Mouse (Mus musculus) MEL (cell line): ENCODE data around the gene Nnat. TPM values are rescaled to one million over a fixed set of nuclear protein-coding genes. Genes with fewer than 3 reads are reported as not detected.

Experiments used
- DNase-seq: peaks from one replicate; pipeline ENCODE4 v3.0.0; 2011; ENCODE audit warnings: low read depth, low spot score
- H3K27ac ChIP-seq: 2 replicates; pipeline ENCODE4 v1.5.1; 2012; ENCODE audit warnings: low read depth, mild to moderate bottlenecking, control low read depth, low read length, moderate library complexity; ENCODE audit not compliant: control insufficient read depth
- H3K27me3 ChIP-seq, 2 experiments: fragments of 150-350 bp in 1 of 2; sonication (generic) in 1 of 2; 2 replicates each; pipeline ENCODE4 v1.6.1; 2012; ENCODE audit warnings: low read length in 2 of 2, mild to moderate bottlenecking in 2 of 2, improper control_type of control experiment in 1 of 2, moderate library complexity in 1 of 2; ENCODE audit not compliant: insufficient read depth in 2 of 2, control insufficient read depth in 1 of 2
- H3K36me3 ChIP-seq, 2 experiments: 2 replicates each; pipeline ENCODE4 v1.6.1; 2012 to 2014; ENCODE audit warnings: low read length in 2 of 2, improper control_type of control experiment in 1 of 2, inconsistent platforms in 1 of 2, mild to moderate bottlenecking in 1 of 2; ENCODE audit not compliant: insufficient read depth in 2 of 2, control insufficient read depth in 1 of 2
- H3K4me1 ChIP-seq, 2 experiments: fragments of 150-350 bp in 1 of 2; sonication (generic) in 1 of 2; 2 replicates each; pipeline ENCODE4 v1.6.1; 2012; ENCODE audit warnings: low read length in 2 of 2, improper control_type of control experiment in 1 of 2, mild to moderate bottlenecking in 1 of 2; ENCODE audit not compliant: insufficient read depth in 2 of 2, control insufficient read depth in 1 of 2
- H3K4me3 ChIP-seq, 2 experiments: fragments of 150-350 bp in 1 of 2; sonication (generic) in 1 of 2; 2 replicates each; pipeline ENCODE4 v1.5.1; 2012; ENCODE audit warnings: low read depth in 2 of 2, low read length in 2 of 2, mild to moderate bottlenecking in 2 of 2, moderate library complexity in 2 of 2, control low read depth in 1 of 2, improper control_type of control experiment in 1 of 2; ENCODE audit not compliant: control insufficient read depth in 1 of 2, insufficient read depth in 1 of 2
- H3K79me2 ChIP-seq: 2 replicates; pipeline ENCODE4 v1.6.1; 2012; ENCODE audit warnings: mild to moderate bottlenecking, low read length, moderate library complexity; ENCODE audit not compliant: control insufficient read depth, poor library complexity, insufficient read depth
- H3K9ac ChIP-seq: 2 replicates; pipeline ENCODE4 v1.6.1; 2012; ENCODE audit warnings: low read depth, mild to moderate bottlenecking, control low read depth, low read length, moderate library complexity; ENCODE audit not compliant: control insufficient read depth, poor library complexity, severe bottlenecking
- H3K9me3 ChIP-seq: fragments of 150-350 bp; sonication (generic); replicated peaks from 2 replicates; pipeline ENCODE4 v1.6.1; 2012; ENCODE audit warnings: mild to moderate bottlenecking, low read length, improper control_type of control experiment, moderate library complexity; ENCODE audit not compliant: insufficient read depth
- BHLHE40 ChIP-seq: IDR thresholded peaks from 2 replicates; pipeline ENCODE4 v1.6.1; 2012; ENCODE audit warnings: low read depth, mild to moderate bottlenecking, inconsistent platforms, low read length, improper control_type of control experiment, borderline replicate concordance
- CHD2 ChIP-seq: IDR thresholded peaks from 2 replicates; pipeline ENCODE4 v1.6.1; 2011; ENCODE audit warnings: low read length, improper control_type of control experiment
- CTCF ChIP-seq, 3 experiments: IDR thresholded peaks in 2 of 3; conservative IDR thresholded peaks in 1 of 3; 2 replicates each; pipeline ENCODE4 v1.5.1; 2011 to 2012; ENCODE audit warnings: low read length in 3 of 3, low read depth in 2 of 3, mild to moderate bottlenecking in 2 of 3, improper control_type of control experiment in 1 of 3, inconsistent platforms in 1 of 3, mixed read lengths in 1 of 3, moderate library complexity in 1 of 3; ENCODE audit not compliant: control insufficient read depth in 1 of 3, insufficient read depth in 1 of 3, poor library complexity in 1 of 3, severe bottlenecking in 1 of 3
- ELF1 ChIP-seq: IDR thresholded peaks from 2 replicates; pipeline ENCODE4 v1.6.1; 2014; ENCODE audit warnings: low read depth, mild to moderate bottlenecking, inconsistent platforms, low read length, improper control_type of control experiment, moderate library complexity
- GABPA ChIP-seq: IDR thresholded peaks from 2 replicates; pipeline ENCODE4 v1.6.1; 2012; ENCODE audit warnings: low read depth, mild to moderate bottlenecking, inconsistent platforms, low read length, improper control_type of control experiment, moderate library complexity
- GATA1 ChIP-seq: IDR thresholded peaks from 2 replicates; pipeline ENCODE4 v1.6.1; 2011; ENCODE audit warnings: low read depth, low read length, improper control_type of control experiment
- HCFC1 ChIP-seq: IDR thresholded peaks from 2 replicates; pipeline ENCODE4 v1.6.1; 2012; ENCODE audit warnings: low read depth, mild to moderate bottlenecking, inconsistent platforms, low read length, improper control_type of control experiment, moderate library complexity
- JUND ChIP-seq: IDR thresholded peaks from 2 replicates; pipeline ENCODE4 v1.6.1; 2011; ENCODE audit warnings: low read depth, mild to moderate bottlenecking, improper control_type of control experiment, low read length
- MAFK ChIP-seq: IDR thresholded peaks from 2 replicates; pipeline ENCODE4 v1.6.1; 2011; ENCODE audit warnings: low read depth, mild to moderate bottlenecking, low read length, improper control_type of control experiment, borderline replicate concordance
- MAZ ChIP-seq: IDR thresholded peaks from 2 replicates; pipeline ENCODE4 v1.6.1; 2012; ENCODE audit warnings: low read depth, mild to moderate bottlenecking, inconsistent platforms, low read length, improper control_type of control experiment
- MXI1 ChIP-seq: IDR thresholded peaks from 2 replicates; pipeline ENCODE4 v1.6.1; 2011; ENCODE audit warnings: mild to moderate bottlenecking, low read depth, low read length, improper control_type of control experiment
- MYB ChIP-seq: IDR thresholded peaks from 2 replicates; pipeline ENCODE4 v1.6.1; 2011; ENCODE audit warnings: mild to moderate bottlenecking, low read depth, low read length, improper control_type of control experiment
- MYC ChIP-seq: IDR thresholded peaks from 2 replicates; pipeline ENCODE4 v1.6.1; 2011; ENCODE audit warnings: low read depth, mild to moderate bottlenecking, low read length, improper control_type of control experiment, moderate library complexity
- NELFE ChIP-seq: IDR thresholded peaks from 2 replicates; pipeline ENCODE4 v1.6.1; 2011; ENCODE audit warnings: low read depth, low read length, improper control_type of control experiment
- NRF1 ChIP-seq: IDR thresholded peaks from 2 replicates; pipeline ENCODE4 v1.6.1; 2014; ENCODE audit warnings: low read depth, mild to moderate bottlenecking, inconsistent platforms, low read length, improper control_type of control experiment, moderate library complexity; ENCODE audit not compliant: poor library complexity, insufficient read depth, severe bottlenecking
- POLR2A ChIP-seq, 2 experiments: IDR thresholded peaks; 2 replicates each; pipeline ENCODE4 v1.6.1; 2011 to 2012; ENCODE audit warnings: low read length in 2 of 2, mild to moderate bottlenecking in 2 of 2, control low read depth in 1 of 2, improper control_type of control experiment in 1 of 2, low read depth in 1 of 2, moderate library complexity in 1 of 2; ENCODE audit not compliant: control insufficient read depth in 1 of 2, insufficient read depth in 1 of 2, poor library complexity in 1 of 2
- POLR2AphosphoS2 ChIP-seq: IDR thresholded peaks from 2 replicates; pipeline ENCODE4 v1.6.1; 2011; ENCODE audit warnings: low read length, improper control_type of control experiment
- POLR2AphosphoS5 ChIP-seq: IDR thresholded peaks from 2 replicates; pipeline ENCODE4 v1.6.1; 2012; ENCODE audit warnings: low read depth, borderline replicate concordance, mild to moderate bottlenecking, inconsistent platforms, low read length, moderate library complexity, mixed read lengths
- RAD21 ChIP-seq: IDR thresholded peaks from 2 replicates; pipeline ENCODE4 v1.6.1; 2011; ENCODE audit warnings: mild to moderate bottlenecking, low read depth, low read length, improper control_type of control experiment
- RCOR1 ChIP-seq: IDR thresholded peaks from 2 replicates; pipeline ENCODE4 v1.6.1; 2012; ENCODE audit warnings: low read depth, mild to moderate bottlenecking, inconsistent platforms, low read length, improper control_type of control experiment
- SIN3A ChIP-seq: IDR thresholded peaks from 2 replicates; pipeline ENCODE4 v1.6.1; 2012; ENCODE audit warnings: low read length, improper control_type of control experiment, inconsistent platforms
- SMC3 ChIP-seq: IDR thresholded peaks from 2 replicates; pipeline ENCODE4 v1.6.1; 2011; ENCODE audit warnings: low read depth, low read length, improper control_type of control experiment
- TAL1 ChIP-seq: IDR thresholded peaks from 2 replicates; pipeline ENCODE4 v1.6.1; 2012; ENCODE audit warnings: mild to moderate bottlenecking, inconsistent platforms, low read length, moderate library complexity, mixed read lengths
- TBP ChIP-seq: IDR thresholded peaks from 2 replicates; pipeline ENCODE4 v1.8.0; 2011; ENCODE audit warnings: low read depth, low read length, improper control_type of control experiment
- USF1 ChIP-seq: IDR thresholded peaks from 2 replicates; pipeline ENCODE4 v1.6.1; 2014; ENCODE audit warnings: low read depth, mild to moderate bottlenecking, inconsistent platforms, low read length, improper control_type of control experiment, moderate library complexity
- USF2 ChIP-seq, 2 experiments: IDR thresholded peaks; 2 replicates each; pipeline ENCODE4 v1.6.1; 2011 to 2012; ENCODE audit warnings: improper control_type of control experiment in 2 of 2, low read length in 2 of 2, borderline replicate concordance in 1 of 2, inconsistent platforms in 1 of 2, low read depth in 1 of 2, mild to moderate bottlenecking in 1 of 2; ENCODE audit not compliant: insufficient read depth in 1 of 2
- ZC3H11A ChIP-seq: IDR thresholded peaks from 2 replicates; pipeline ENCODE4 v1.6.1; 2012; ENCODE audit warnings: low read depth, mild to moderate bottlenecking, inconsistent platforms, low read length, improper control_type of control experiment
- ZKSCAN1 ChIP-seq: IDR thresholded peaks from 2 replicates; pipeline ENCODE4 v1.6.1; 2012; ENCODE audit warnings: low read depth, mild to moderate bottlenecking, inconsistent platforms, low read length, improper control_type of control experiment, moderate library complexity
- ZMIZ1 ChIP-seq: IDR thresholded peaks from 2 replicates; pipeline ENCODE4 v1.6.1; 2012; ENCODE audit warnings: low read depth, mild to moderate bottlenecking, inconsistent platforms, low read length, improper control_type of control experiment, moderate library complexity
- polyA plus RNA-seq, 2 experiments: library from polyadenylated mRNA; stranded (reverse) in 1 of 2; unstranded in 1 of 2; fragments of >175 nt in 1 of 2; fragments of >200 nt in 1 of 2; gene quantifications; 2 replicates each; pipeline versions ENCODE4 v1.2.1 to v1.2.4; 2012; ENCODE audit warnings: low replicate concordance in 2 of 2, low read depth in 1 of 2; ENCODE audit not compliant: insufficient read length in 2 of 2, insufficient read depth in 1 of 2, missing spikeins in 1 of 2
- total RNA-seq: library from RNA; depleted of rRNA; stranded (reverse); fragments of 300-350 nt; gene quantifications from 2 replicates; pipeline ENCODE4 v1.2.3, GENCODE M21; 2012

Nnat gene
- total and polyA plus RNA-seq, 3 experiments = 0.92 to 1.5 TPM; not detected in 1

DNA sequence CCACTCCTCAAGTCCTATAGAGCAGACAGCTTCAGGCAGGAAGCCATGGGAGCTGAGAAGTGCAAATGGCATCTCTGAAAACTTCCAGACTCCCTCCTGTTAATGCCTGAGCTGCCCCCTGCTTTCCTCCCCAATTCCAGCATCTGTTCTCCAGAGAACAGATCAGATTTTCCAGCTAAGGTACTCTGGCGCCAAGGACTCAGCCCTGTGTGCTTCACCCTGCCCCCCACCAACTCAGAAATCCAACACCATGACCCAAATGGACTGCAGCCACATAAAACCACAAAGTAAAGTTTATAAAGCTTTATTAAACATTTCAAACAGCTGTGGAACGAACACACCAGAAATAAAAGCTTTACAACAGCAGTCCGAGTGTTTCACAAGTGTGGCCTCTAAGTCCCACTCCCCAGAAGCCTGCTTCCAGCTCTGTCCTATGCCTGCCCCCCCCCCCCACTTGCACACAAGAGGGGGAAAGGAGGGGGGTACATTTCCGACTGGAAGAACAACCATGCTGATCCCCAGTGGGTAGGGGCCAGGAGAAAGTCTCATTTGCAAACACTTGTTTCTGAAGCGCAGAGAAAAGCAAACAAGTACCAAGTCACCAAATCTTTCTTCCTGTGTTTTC is 3.7 kb upstream of the Nnat start:
- H3K79me2 ChIP-seq = peaks cover 9% of the 10 kb centered on the region

DNA sequence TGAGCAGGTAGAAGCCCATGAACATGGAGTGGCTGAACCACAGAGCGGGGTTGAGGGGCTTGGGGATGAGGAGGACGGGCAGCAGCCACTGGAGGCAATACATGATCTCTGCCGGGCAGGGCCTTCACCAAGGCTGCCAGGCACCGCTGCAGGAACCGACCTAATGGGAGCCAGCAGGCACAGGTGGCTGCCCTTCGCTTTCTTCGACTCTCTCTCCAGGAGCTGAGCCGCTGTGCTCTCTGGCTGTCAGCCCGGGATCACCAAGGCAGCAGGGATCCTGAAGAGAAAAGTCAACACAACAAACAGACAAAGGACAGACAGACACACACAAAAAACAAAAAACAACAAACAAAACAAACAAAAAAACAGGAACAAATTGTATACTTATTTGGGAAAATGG is 1.8 kb upstream of the Nnat start:
- Histone ChIP-seq H3K27ac (no peak overlapping the region), H3K4me1 (peaks cover 0 to 6% of the 10 kb centered on the region in 2 experiments; a peak in 2 of 4 replicates), H3K9ac (no peak overlapping the region), H3K9me3 (no peaks in the 10 kb centered on the region), H3K27me3 (no peaks in the 10 kb centered on the region), H3K36me3 (peaks cover 0 to 4% of the 10 kb centered on the region in 2 experiments; a peak in 3 of 4 replicates), H3K4me3 (no peak overlapping the region), H3K79me2 (peaks cover 17% of the 10 kb centered on the region)
- TF ChIP-seq USF1 (no peak), TAL1 (no peak), CTCF (IDR thresholded peaks at IDR 0.05 in 2 of 3, conservative IDR thresholded peaks at IDR 0.05 in 1 of 3; ENCODE audit: control insufficient read depth in 1 of 3, insufficient read depth in 1 of 3, low read depth in 2 of 3, low read length in 3 of 3, poor library complexity in 1 of 3, severe bottlenecking in 1 of 3) (no peak), ELF1 (no peak), POLR2AphosphoS2 (no peak), POLR2A (IDR thresholded peaks at IDR 0.05; ENCODE audit: control insufficient read depth in 1 of 2, insufficient read depth in 1 of 2, low read depth in 1 of 2, low read length in 2 of 2, poor library complexity in 1 of 2) (no peak), RCOR1 (no peak), POLR2AphosphoS5 (no peak), NRF1 (no peak), MYB (no peak), MYC (no peak), USF2 (IDR thresholded peaks at IDR 0.05; ENCODE audit: borderline replicate concordance in 1 of 2, insufficient read depth in 1 of 2, low read depth in 1 of 2, low read length in 2 of 2) (no peak), NELFE (no peak), MAFK (no peak), MAZ (no peak), CHD2 (no peak), ZKSCAN1 (no peak)
- no peak for DNase-seq

More for the DNA sequence above, 3.7 kb upstream of the Nnat start:
- Histone ChIP-seq H3K36me3 (no peaks in the 10 kb centered on the region; a peak in 1 of 4 replicates), H3K9me3 (no peaks in the 10 kb centered on the region), H3K9ac (no peak overlapping the region), H3K4me1 (no peaks in the 10 kb centered on the region), H3K4me3 (no peak overlapping the region), H3K27me3 (no peaks in the 10 kb centered on the region), H3K27ac (no peak overlapping the region)
- no peak for TF ChIP-seq GABPA
- no peak for TF ChIP-seq HCFC1
- TF ChIP-seq TAL1 = no peak
- TF ChIP-seq SMC3 = no peak
- no peak for TF ChIP-seq RAD21
- no peak for TF ChIP-seq TBP
- no peak for TF ChIP-seq CHD2
- TF ChIP-seq USF1 = no peak
- no peak for TF ChIP-seq JUND
- no peak for TF ChIP-seq ZMIZ1
- TF ChIP-seq CTCF (IDR thresholded peaks at IDR 0.05 in 2 of 3, conservative IDR thresholded peaks at IDR 0.05 in 1 of 3; ENCODE audit: control insufficient read depth in 1 of 3, insufficient read depth in 1 of 3, low read depth in 2 of 3, low read length in 3 of 3, poor library complexity in 1 of 3, severe bottlenecking in 1 of 3) = no peak
- no peak for TF ChIP-seq SIN3A
- TF ChIP-seq NRF1 = no peak
- TF ChIP-seq ELF1 = no peak
- no peak for TF ChIP-seq ZC3H11A
- TF ChIP-seq USF2 (IDR thresholded peaks at IDR 0.05; ENCODE audit: borderline replicate concordance in 1 of 2, insufficient read depth in 1 of 2, low read depth in 1 of 2, low read length in 2 of 2) = no peak
- TF ChIP-seq BHLHE40 = no peak
- TF ChIP-seq GATA1 = no peak
- TF ChIP-seq NELFE = no peak
- TF ChIP-seq MXI1 = no peak
- DNase-seq = no peak
